In genomic region chr7:24902630-24903443, GRCm38 (mm10) we compare ENCODE assay signal across 8 mouse cellular contexts. TPM values are rescaled to one million over a fixed set of nuclear protein-coding genes. Genes with fewer than 3 reads are reported as not detected.
DNase-seq lines count a peak whose midpoint lies in the region; ATAC-seq and TF ChIP-seq lines count a peak whose summit lies in the region.

Gene Arhgef1 (plus strand): TSS chr7:24902912.

- no peak for TF ChIP-seq CTCF in spleen, adult 2 months (IDR thresholded peaks at IDR 0.05; ENCODE audit: extremely low read depth, insufficient read depth, insufficient read length, insufficient replicate concordance)

- no peaks in the 10 kb centered on the region for H3K36me3 ChIP-seq in limb, embryonic 10.5 days
- H3K36me3 ChIP-seq in midbrain, embryonic 11.5 days (ENCODE audit: control insufficient read depth, insufficient read depth, low read length) = no peaks in the 10 kb centered on the region
- H3K36me3 ChIP-seq in spleen, adult 2 months (ENCODE audit: control insufficient read depth, insufficient read depth, low read length) = peaks cover 22% of the 10 kb centered on the region

- no peaks in the 10 kb centered on the region for H3K9me3 ChIP-seq in limb, embryonic 10.5 days (replicated peaks)
- no peaks in the 10 kb centered on the region for H3K9me3 ChIP-seq in midbrain, embryonic 11.5 days (ENCODE audit: control insufficient read depth, low read length)

- ATAC-seq in cerebellum, adult (ENCODE audit: insufficient number of reproducible peaks, low FRiP score, low TSS enrichment) = no peak
- no peak for ATAC-seq in midbrain, embryonic 11.5 days (ENCODE audit: low FRiP score)

- H3K9ac ChIP-seq in midbrain, embryonic 11.5 days (ENCODE audit: low read length) = peak within 1 kb of the TSS; percentile 71

- peak within 1 kb of the TSS; percentile 80 for H3K4me3 ChIP-seq in limb, embryonic 10.5 days
- H3K4me3 ChIP-seq in midbrain, embryonic 11.5 days (ENCODE audit: low read depth, low read length) = peak within 1 kb of the TSS; percentile 70
- H3K4me3 ChIP-seq in spleen, adult 2 months (ENCODE audit: extremely low read depth, insufficient read depth, insufficient read length) = peak within 1 kb of the TSS; percentile 71

- H3K4me1 ChIP-seq in limb, embryonic 10.5 days = peaks cover 54% of the 10 kb centered on the region
- no peaks in the 10 kb centered on the region for H3K4me1 ChIP-seq in midbrain, embryonic 11.5 days (ENCODE audit: control insufficient read depth, insufficient read depth, low read length)
- peaks cover 12% of the 10 kb centered on the region; the same call in 1 of the 2 replicates for H3K4me1 ChIP-seq in spleen, adult 2 months (ENCODE audit: control insufficient read depth, insufficient read depth, insufficient read length)

- WGBS in limb, embryonic 10.5 days = 7% methylated on average over 62 of the region's 68 CpGs
- WGBS in midbrain, embryonic 11.5 days = 6% methylated on average over 58 of the region's 68 CpGs
- WGBS in spleen, adult 2 months = 2% methylated on average over 59 of the region's 68 CpGs

- peak; percentile 53 for TF ChIP-seq POLR2A in spleen, adult 2 months (IDR thresholded peaks at IDR 0.05; ENCODE audit: low read depth, low read length)

- peak; percentile 53 for DNase-seq in cerebellum, adult 11 months
- peak; percentile 57 to 60 for DNase-seq in cerebellum, postnatal 14 days
- peak; percentile 79 for DNase-seq in gastrocnemius, postnatal 25 days
- peak; percentile 89 for DNase-seq in induced T-regulatory cell, adult 2 months (ENCODE audit: low read depth)
- peak; percentile 67 for DNase-seq in limb, embryonic 10.5 days (ENCODE audit: low spot score)
- DNase-seq in midbrain, embryonic 11.5 days (ENCODE audit: low spot score, missing footprints) = peak; percentile 92
- peak in 1 of 2 experiments; percentile 83 for DNase-seq in spleen, adult 2 months (ENCODE audit: low read depth in 1 of 2, low spot score in 2 of 2)

- H3K27me3 ChIP-seq in limb, embryonic 10.5 days (ENCODE audit: low read depth, poor library complexity, severe bottlenecking) = no peaks in the 10 kb centered on the region
- no peaks in the 10 kb centered on the region for H3K27me3 ChIP-seq in midbrain, embryonic 11.5 days (ENCODE audit: control insufficient read depth, insufficient read depth, low read length)
- no peaks in the 10 kb centered on the region for H3K27me3 ChIP-seq in spleen, adult 2 months (ENCODE audit: control insufficient read depth, insufficient read depth, low read length)

- peak within 1 kb of the TSS; percentile 87 for H3K4me2 ChIP-seq in midbrain, embryonic 11.5 days

- peak within 1 kb of the TSS; percentile 89 for H3K27ac ChIP-seq in limb, embryonic 10.5 days
- peak within 1 kb of the TSS; percentile 21 for H3K27ac ChIP-seq in midbrain, embryonic 11.5 days (ENCODE audit: low read depth, low read length)
- peak within 1 kb of the TSS; percentile 99 for H3K27ac ChIP-seq in spleen, adult 2 months (ENCODE audit: insufficient read depth, low read length)

RNA-seq across cellular contexts. Expression of gene Arhgef1, which starts in this region (rescaled TPM):
- total RNA-seq in gastrocnemius, postnatal 25 days (2021) = 10 to 100 TPM; 30.9 to 34.2 TPM
- polyA plus RNA-seq in limb, embryonic 10.5 days (2016; fragmentation: Nextera tagmentation; extraction: Ambion mirVana) = 77.1 and 100 TPM in 2 replicates
- 37.7 and 38.1 TPM in 2 replicates for polyA plus RNA-seq in midbrain, embryonic 11.5 days (2014; fragmentation: Nextera tagmentation; extraction: Ambion mirVana)
- 915 and 1,063 TPM in 2 replicates for polyA plus RNA-seq in spleen, adult 2 months (2012; rRNA removed)

Comparison
In these comparisons a context has a peak if more than half of its experiments do, and no peak if none do; other contexts are left out.
1. H3K27ac ChIP-seq: peak in every context shown above with its lines; median percentile 99 in spleen, adult 2 months; 89 in limb, embryonic 10.5 days; 21 in midbrain, embryonic 11.5 days.